Comparison of ENCODE assay signal across 8 mouse cellular contexts in genomic region chr2:131820932-131821707, GRCm38 (mm10). TPM values are rescaled to one million over a fixed set of nuclear protein-coding genes. Genes with fewer than 3 reads are reported as not detected.
DNase-seq lines count a peak whose midpoint lies in the region; ATAC-seq lines count a peak whose summit lies in the region.
"Had no signal": no experiment of that assay in that cellular context is flagged by ENCODE, and none has a peak within 500 bp of the region (broad histone marks: within the 10 kb centered on the region; RNA-seq: fewer than 3 reads in every experiment).

No protein-coding gene starts in this region.

- no peaks in the 10 kb centered on the region for H3K27me3 ChIP-seq in intestine, embryonic 15.5 days (replicated peaks)

- intact Hi-C loops in left cerebral cortex, postnatal 10 days (cut with DNase I): loop anchor here (1.0 to 5.0 kb wide), 2 partner anchors 128 to 426 kb away; partner anchors contain the start of gene Tmem230

- ATAC-seq in intestine, embryonic 15.5 days: 0 out of 2 replicates have a peak, but pooled peaks have one; percentile 52

- no peak overlapping the region for H3K9ac ChIP-seq in intestine, embryonic 15.5 days

- H3K4me3 ChIP-seq in intestine, embryonic 15.5 days (replicated peaks): no peak overlapping the region

- H3K36me3 ChIP-seq in intestine, embryonic 15.5 days: no peaks in the 10 kb centered on the region

- no peak overlapping the region for H3K27ac ChIP-seq in intestine, embryonic 15.5 days

- WGBS in intestine, embryonic 15.5 days: 35% methylated on average over 6 of the region's 6 CpGs

- H3K9me3 ChIP-seq in intestine, embryonic 15.5 days: no peaks in the 10 kb centered on the region

- peak; percentile 91 for DNase-seq in adipocyte (ENCODE audit: low spot score)
- DNase-seq in cerebellum, postnatal 10 days: peak; percentile 92 to 97
- peak; percentile 85 for DNase-seq in gastrocnemius, adult 18-20 months (ENCODE audit: low spot score)
- peak; percentile 86 for DNase-seq in left cerebral cortex, postnatal 10 days (ENCODE audit: extremely low spot score in 1 of 2, low spot score in 2 of 2)
- DNase-seq in mesoderm, embryonic 11.5 days (ENCODE audit: low read depth, low spot score): peak; percentile 79
- peak; percentile 97 for DNase-seq in right cerebral cortex, postnatal 4 days

- no peak overlapping the region for H3K4me2 ChIP-seq in intestine, embryonic 15.5 days (replicated peaks)

- H3K4me1 ChIP-seq in intestine, embryonic 15.5 days (replicated peaks): no peaks in the 10 kb centered on the region; the same call in 1 of the 2 replicates

RNA-seq across cellular contexts. Expression of gene Erv3, which starts 38.4 kb away (rescaled TPM):
- total RNA-seq in gastrocnemius, adult 18-20 months (2021): not detected
- not detected in 2 replicates for polyA plus RNA-seq in intestine, embryonic 15.5 days (2015; fragmentation: Nextera tagmentation; extraction: Ambion mirVana)
- total RNA-seq in left cerebral cortex, postnatal 10 days (2021): under 1 TPM; 0.09 to 0.14 TPM
- polyA plus RNA-seq: stomach, embryonic 14.5 days had no signal
